Mouse (Mus musculus) kidney, adult 8-10 months (tissue): ENCODE data around the gene Wwc1.

Experiments
- DNase-seq, 2 experiments: peaks; one replicate each; pipeline ENCODE4 v3.0.0; 2022

Wwc1 gene

GRCm38 (mm10) chr11:35932121-35932885, 48.0 kb downstream of the Wwc1 start:
- peak in 1 of 2 experiments; percentile 82 for DNase-seq

- DNase-seq = no peak
Measured at GRCm38 (mm10) chr11:35930511-35931060, 49.7 kb downstream of the Wwc1 start.

GRCm38 (mm10) chr11:35928453-35928852, 51.9 kb downstream of the Wwc1 start:
- DNase-seq = no peak

GRCm38 (mm10) chr11:35927309-35927708, 53.0 kb downstream of the Wwc1 start:
- DNase-seq = no peak

- peak; percentile 76 to 89 for DNase-seq
Measured at GRCm38 (mm10) chr11:35925592-35925991, 54.7 kb downstream of the Wwc1 start.

- DNase-seq = peak in 1 of 2 experiments; percentile 42
Measured at GRCm38 (mm10) chr11:35922205-35922873, 58.0 kb downstream of the Wwc1 start.

GRCm38 (mm10) chr11:35920776-35921175, 59.6 kb downstream of the Wwc1 start:
- DNase-seq = peak in 1 of 2 experiments; percentile 38

GRCm38 (mm10) chr11:35919856-35920503, 60.3 kb downstream of the Wwc1 start:
- DNase-seq = peak; percentile 87 to 88

GRCm38 (mm10) chr11:35919383-35919782, 60.9 kb downstream of the Wwc1 start:
- no peak for DNase-seq

- peak; percentile 69 to 87 for DNase-seq
Measured at GRCm38 (mm10) chr11:35916466-35917185, 63.7 kb downstream of the Wwc1 start.

GRCm38 (mm10) chr11:35915546-35915945, 64.8 kb downstream of the Wwc1 start:
- DNase-seq = peak; percentile 78 to 80

GRCm38 (mm10) chr11:35913418-35914044, 66.8 kb downstream of the Wwc1 start:
- no peak for DNase-seq

- DNase-seq = no peak
Measured at GRCm38 (mm10) chr11:35904955-35905550, 75.3 kb downstream of the Wwc1 start.

GRCm38 (mm10) chr11:35903079-35903478, 77.2 kb downstream of the Wwc1 start:
- no peak for DNase-seq

- DNase-seq = no peak
Measured at GRCm38 (mm10) chr11:35899946-35900345, 80.4 kb downstream of the Wwc1 start.

GRCm38 (mm10) chr11:35893454-35893853, 86.9 kb downstream of the Wwc1 start:
- DNase-seq = no peak

- no peak for DNase-seq
Measured at GRCm38 (mm10) chr11:35893018-35893421, 87.3 kb downstream of the Wwc1 start.

- DNase-seq = no peak
Measured at GRCm38 (mm10) chr11:35892293-35892692, 88.0 kb downstream of the Wwc1 start.

GRCm38 (mm10) chr11:35888790-35889189, 91.5 kb downstream of the Wwc1 start:
- DNase-seq = no peak

- DNase-seq = no peak
Measured at GRCm38 (mm10) chr11:35882777-35883176, 97.5 kb downstream of the Wwc1 start.

GRCm38 (mm10) chr11:35878559-35878897, 101.8 kb downstream of the Wwc1 start:
- DNase-seq = no peak
